Mouse (Mus musculus) stomach, postnatal 0 days (tissue): ENCODE data around the gene Tob2. TPM values are rescaled to one million over a fixed set of nuclear protein-coding genes. Genes with fewer than 3 reads are reported as not detected.

Experiments
- ATAC-seq: fragments of 200-750 bp; cut with Nextera tagmentation; 2 replicates; pipeline ENCODE4 v1.8.0; 2017; ENCODE audit not compliant: low FRiP score, low TSS enrichment
- DNase-seq: peaks from one replicate; pipeline ENCODE4 v3.0.0-alpha.2; 2016; ENCODE audit warnings: low spot score
- H3K27ac ChIP-seq: fragments of 300-500 bp; sonication (generic); replicated peaks from 2 replicates; pipeline ENCODE4 v1.5.1; 2014; ENCODE audit warnings: mild to moderate bottlenecking, control low read depth
- H3K27me3 ChIP-seq: fragments of 300-500 bp; sonication (generic); 2 replicates; pipeline ENCODE4 v1.6.1; 2014; ENCODE audit warnings: low read length; ENCODE audit not compliant: control insufficient read depth, insufficient read depth
- H3K36me3 ChIP-seq: fragments of 300-500 bp; sonication (generic); 2 replicates; pipeline ENCODE4 v1.6.1; 2014; ENCODE audit warnings: low read length, mixed read lengths; ENCODE audit not compliant: control insufficient read depth, insufficient read depth
- H3K4me1 ChIP-seq: fragments of 300-500 bp; sonication (generic); replicated peaks from 2 replicates; pipeline ENCODE4 v1.6.1; 2014; ENCODE audit warnings: antibody characterized with exemption; ENCODE audit not compliant: control insufficient read depth, insufficient read depth
- H3K4me2 ChIP-seq: fragments of 300-500 bp; sonication (generic); replicated peaks from 2 replicates; pipeline ENCODE4 v1.6.1; 2014; ENCODE audit warnings: low read depth, mild to moderate bottlenecking, control low read depth, moderate library complexity
- H3K4me3 ChIP-seq: fragments of 300-500 bp; sonication (generic); 2 replicates; pipeline ENCODE4 v1.5.1; 2014; ENCODE audit warnings: low read depth, low read length, control low read depth
- H3K9ac ChIP-seq: fragments of 300-500 bp; sonication (generic); 2 replicates; pipeline ENCODE4 v1.6.1; 2014; ENCODE audit warnings: mild to moderate bottlenecking, low read length, control low read depth, mixed read lengths
- H3K9me3 ChIP-seq: fragments of 300-500 bp; sonication (generic); 2 replicates; pipeline ENCODE4 v1.6.1; 2016; ENCODE audit warnings: low read length; ENCODE audit not compliant: control insufficient read depth
- CTCF ChIP-seq: IDR thresholded peaks from 2 replicates; pipeline ENCODE4 v1.5.1; 2016; ENCODE audit warnings: antibody characterized with exemption, low read depth, mild to moderate bottlenecking, moderate library complexity
- EP300 ChIP-seq: optimal IDR thresholded peaks from 2 replicates; pipeline ENCODE3; 2016; ENCODE audit warnings: antibody characterized with exemption
- WGBS: fragments of 180-500 bp; shearing (Covaris S2); extraction: QIAGEN DNeasy Blood & Tissue Kit; methylation state at CpG from one replicate; pipeline ENCODE4 v1.1.7; 2014; 5-methylcytosine and 5-hydroxymethylcytosine counted together
- polyA plus RNA-seq: library from polyadenylated mRNA; unstranded; fragments of >200 nt; fragmentation: Nextera tagmentation; extraction: Ambion mirVana; gene quantifications from 2 replicates; pipeline ENCODE4 v1.2.1, GENCODE M21; 2015

The Tob2 gene
- polyA plus RNA-seq, 1 experiment from 2014 or later = 20.5 TPM

GRCm38 (mm10) chr15:81869985-81870384 lies 11.4 kb upstream of the Tob2 start:
- H3K27ac ChIP-seq = no peak overlapping the region
- H3K27me3 ChIP-seq = no peaks in the 10 kb centered on the region
- ATAC-seq (no peak), DNase-seq (no peak)
- H3K4me2 ChIP-seq = no peak overlapping the region
- 98% methylated on average over 5 of the region's 5 CpGs for WGBS
- no peak overlapping the region for H3K4me3 ChIP-seq
- H3K36me3 ChIP-seq = peaks cover 16% of the 10 kb centered on the region
- peaks cover 2% of the 10 kb centered on the region; the same call in 1 of the 2 replicates for H3K4me1 ChIP-seq
- no peak overlapping the region for H3K9ac ChIP-seq
- no peak for TF ChIP-seq EP300
- TF ChIP-seq CTCF = no peak
- H3K9me3 ChIP-seq = no peaks in the 10 kb centered on the region

- Histone ChIP-seq H3K4me3 (no peak overlapping the region), H3K27me3 (no peaks in the 10 kb centered on the region), H3K9ac (no peak overlapping the region), H3K36me3 (peaks cover 15% of the 10 kb centered on the region; the same call in 1 of the 2 replicates), H3K4me2 (no peak overlapping the region), H3K27ac (no peak overlapping the region), H3K4me1 (no peaks in the 10 kb centered on the region), H3K9me3 (no peaks in the 10 kb centered on the region)
- TF ChIP-seq CTCF (no peak), EP300 (no peak)
- WGBS = 91% methylated on average over 7 of the region's 7 CpGs
- no peak for ATAC-seq
- DNase-seq = peak; percentile 12
These were observed 5.6 kb upstream of the Tob2 start for GRCm38 (mm10) chr15:81864238-81864637.

- Histone ChIP-seq H3K9me3 (no peaks in the 10 kb centered on the region), H3K27ac (peak overlapping the region; percentile 89), H3K4me1 (no peaks in the 10 kb centered on the region), H3K27me3 (no peaks in the 10 kb centered on the region), H3K4me3 (peak overlapping the region; percentile 84; the same call in 1 of the 2 replicates), H3K9ac (peak overlapping the region; percentile 19; the same call in 1 of the 2 replicates), H3K36me3 (peaks cover 4% of the 10 kb centered on the region; the same call in 1 of the 2 replicates), H3K4me2 (peak overlapping the region; percentile 18)
- DNase-seq (peak; percentile 73), ATAC-seq (no peak)
- no peak for TF ChIP-seq EP300
- TF ChIP-seq CTCF = no peak
- 21% methylated on average over 8 of the region's 8 CpGs for WGBS
These were observed 2.0 kb upstream of the Tob2 start for GRCm38 (mm10) chr15:81860471-81861135.

- H3K9ac ChIP-seq = peak overlapping the region; percentile 94
- no peak for TF ChIP-seq CTCF
- peak; percentile 79 for TF ChIP-seq EP300
- H3K27me3 ChIP-seq = no peaks in the 10 kb centered on the region
- no peaks in the 10 kb centered on the region for H3K9me3 ChIP-seq
- peak overlapping the region; percentile 98 for H3K27ac ChIP-seq
- H3K4me3 ChIP-seq = peak overlapping the region; percentile 84
- under 1% methylated on average over 39 of the region's 39 CpGs for WGBS
- peak; percentile 79 for ATAC-seq
- no peaks in the 10 kb centered on the region; the same call in 1 of the 2 replicates for H3K4me1 ChIP-seq
- peak overlapping the region; percentile 60 for H3K4me2 ChIP-seq
- peak; percentile 89 for DNase-seq
- 0 out of 2 replicates have a peak, but pooled peaks cover 4% of the 10 kb centered on the region for H3K36me3 ChIP-seq
These were observed 997 bp upstream of the Tob2 start for GRCm38 (mm10) chr15:81859330-81860255.

- Histone ChIP-seq H3K9ac (peak overlapping the region; percentile 94), H3K4me2 (peak overlapping the region; percentile 60), H3K27ac (peak overlapping the region; percentile 98), H3K9me3 (no peaks in the 10 kb centered on the region), H3K27me3 (no peaks in the 10 kb centered on the region), H3K4me1 (no peaks in the 10 kb centered on the region; the same call in 1 of the 2 replicates), H3K36me3 (no peaks in the 10 kb centered on the region), H3K4me3 (peak overlapping the region; percentile 84)
- peak; percentile 19 for ATAC-seq
- peak; percentile 93 for DNase-seq
- no peak for TF ChIP-seq CTCF
- TF ChIP-seq EP300 = peak; percentile 91
- under 1% methylated on average over 23 of the region's 23 CpGs for WGBS
These were observed 469 bp downstream of the Tob2 start for GRCm38 (mm10) chr15:81858138-81858516.
